Mouse (Mus musculus) splenic B cell, adult 2 months (primary cell): ENCODE measurements around the gene Washc3.

Experiments used
- DNase-seq: peaks from one replicate; pipeline ENCODE4 v3.0.0-alpha.2; 2011; ENCODE audit warnings: low read depth, low spot score
- H3K27me3 ChIP-seq: 2 replicates; pipeline ENCODE4 v1.6.1; 2012; ENCODE audit warnings: mild to moderate bottlenecking, low read length, moderate library complexity, mixed read lengths; ENCODE audit not compliant: control insufficient read depth, poor library complexity, insufficient read depth, severe bottlenecking
- H3K36me3 ChIP-seq: 2 replicates; pipeline ENCODE4 v1.6.1; 2012; ENCODE audit warnings: mild to moderate bottlenecking, low read length, moderate library complexity, mixed read lengths; ENCODE audit not compliant: control insufficient read depth, poor library complexity, insufficient read depth, severe bottlenecking

Washc3 gene

GRCm38 (mm10) chr10:88227962-88228361, 27.1 kb downstream of the Washc3 start:
- H3K36me3 ChIP-seq, result peaks cover 3% of the 10 kb centered on the region; the same call in 1 of the 2 replicates
- no peak for DNase-seq
- H3K27me3 ChIP-seq, result no peaks in the 10 kb centered on the region

GRCm38 (mm10) chr10:88228521-88229017, 27.7 kb downstream of the Washc3 start:
- Histone ChIP-seq H3K36me3 (peaks cover 7% of the 10 kb centered on the region; the same call in 1 of the 2 replicates), H3K27me3 (no peaks in the 10 kb centered on the region)
- no peak for DNase-seq

DNA sequence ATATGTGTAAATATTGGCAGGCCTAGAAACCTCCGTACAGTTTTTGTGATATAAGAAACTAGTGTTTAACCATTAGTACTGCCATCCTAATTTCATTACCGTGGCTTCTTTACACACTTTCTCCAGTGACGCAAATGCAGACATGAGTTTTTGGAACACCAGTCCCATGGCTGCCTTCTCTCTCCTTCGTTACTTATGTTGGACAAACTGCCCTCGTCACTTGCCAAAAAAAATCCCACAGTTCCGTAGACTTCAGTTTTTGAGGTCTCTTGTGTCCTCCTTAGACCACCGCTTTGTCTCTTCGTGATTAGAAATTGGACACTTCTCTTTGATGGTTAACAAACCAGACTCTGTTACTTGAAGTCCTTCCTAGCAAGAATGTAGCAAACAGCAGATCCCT, 30.8 kb downstream of the Washc3 start:
- peaks cover 7% of the 10 kb centered on the region; the same call in 1 of the 2 replicates for H3K36me3 ChIP-seq
- DNase-seq, result no peak

GRCm38 (mm10) chr10:88232765-88233164, 31.9 kb downstream of the Washc3 start:
- Histone ChIP-seq H3K27me3 (no peaks in the 10 kb centered on the region), H3K36me3 (peaks cover 8% of the 10 kb centered on the region; the same call in 1 of the 2 replicates)
- no peak for DNase-seq

More for the DNA sequence above, 30.8 kb downstream of the Washc3 start:
- no peaks in the 10 kb centered on the region for H3K27me3 ChIP-seq

- no peak for DNase-seq
- H3K27me3 ChIP-seq, result no peaks in the 10 kb centered on the region
- H3K36me3 ChIP-seq, result no peaks in the 10 kb centered on the region
These were observed 43.8 kb downstream of the Washc3 start for GRCm38 (mm10) chr10:88244681-88245080.

- H3K27me3 ChIP-seq, result no peaks in the 10 kb centered on the region
- H3K36me3 ChIP-seq, result no peaks in the 10 kb centered on the region
- no peak for DNase-seq
These were observed 49.4 kb downstream of the Washc3 start for GRCm38 (mm10) chr10:88250300-88250699.

GRCm38 (mm10) chr10:88252121-88252862, 51.4 kb downstream of the Washc3 start:
- no peak for DNase-seq
- H3K36me3 ChIP-seq, result no peaks in the 10 kb centered on the region
- no peaks in the 10 kb centered on the region for H3K27me3 ChIP-seq

DNA sequence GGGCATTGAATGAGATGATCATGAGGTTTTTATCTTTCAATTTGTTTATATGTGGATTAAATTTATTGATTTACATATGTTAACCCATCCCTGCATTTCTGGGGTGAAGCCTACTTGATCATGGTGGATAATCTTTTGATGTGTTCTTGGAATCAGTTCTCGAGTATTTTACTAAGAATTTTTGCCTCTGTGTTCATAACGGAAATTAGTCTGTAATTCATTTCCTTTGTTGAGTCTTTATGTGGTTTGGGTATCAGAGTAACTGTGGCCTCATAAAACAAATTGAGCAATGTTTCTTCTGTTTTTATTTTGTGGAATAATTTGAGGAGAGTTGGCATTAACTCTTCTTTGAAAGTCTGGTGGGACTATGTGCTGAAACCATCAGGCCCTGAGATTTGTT, 54.7 kb downstream of the Washc3 start:
- Histone ChIP-seq H3K36me3 (no peaks in the 10 kb centered on the region), H3K27me3 (no peaks in the 10 kb centered on the region)
- DNase-seq, result no peak

GRCm38 (mm10) chr10:88260309-88260708, 59.4 kb downstream of the Washc3 start:
- DNase-seq, result no peak
- Histone ChIP-seq H3K27me3 (no peaks in the 10 kb centered on the region), H3K36me3 (no peaks in the 10 kb centered on the region)

DNA sequence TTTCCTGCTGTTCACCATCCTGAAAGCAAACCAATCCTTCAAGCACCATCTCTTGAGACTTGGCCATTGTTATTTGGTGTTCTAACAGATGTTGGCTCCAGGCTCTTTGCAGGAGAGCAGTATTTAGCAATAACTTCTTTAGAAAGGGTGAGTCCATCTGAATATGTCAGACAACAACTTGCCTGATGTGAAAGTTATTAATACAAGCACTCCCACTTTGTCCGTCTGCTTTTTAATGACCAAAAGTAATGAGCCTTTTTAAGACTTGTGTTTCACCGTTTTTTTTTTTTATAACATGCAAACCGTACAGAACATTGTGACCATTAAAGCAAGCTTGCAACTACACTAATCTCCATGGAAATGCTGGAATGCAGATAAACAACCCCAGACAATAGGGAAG, 60.3 kb downstream of the Washc3 start:
- H3K36me3 ChIP-seq, result no peaks in the 10 kb centered on the region
- DNase-seq, result no peak

DNA sequence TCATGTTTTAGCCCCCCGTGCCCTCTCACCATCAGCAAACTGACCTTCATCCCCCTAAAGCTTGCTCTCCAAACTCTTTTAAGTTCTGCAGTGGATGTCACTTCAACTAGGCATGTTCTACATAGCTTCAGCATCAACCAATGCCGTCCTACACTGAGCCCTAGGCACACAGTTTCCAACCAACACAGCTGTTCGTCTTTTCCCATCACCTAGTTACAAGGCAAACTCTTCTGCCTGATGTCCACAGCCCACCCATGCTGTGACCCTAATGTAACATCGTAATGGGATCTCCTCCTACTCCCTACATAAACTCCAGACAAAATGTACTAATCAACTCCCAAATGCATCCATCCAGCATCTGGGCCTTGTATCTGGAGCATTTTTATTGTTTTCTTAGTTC, 62.5 kb downstream of the Washc3 start:
- no peak for DNase-seq
- H3K27me3 ChIP-seq, result no peaks in the 10 kb centered on the region
- H3K36me3 ChIP-seq, result no peaks in the 10 kb centered on the region

More for the DNA sequence above, 60.3 kb downstream of the Washc3 start:
- no peaks in the 10 kb centered on the region for H3K27me3 ChIP-seq

DNA sequence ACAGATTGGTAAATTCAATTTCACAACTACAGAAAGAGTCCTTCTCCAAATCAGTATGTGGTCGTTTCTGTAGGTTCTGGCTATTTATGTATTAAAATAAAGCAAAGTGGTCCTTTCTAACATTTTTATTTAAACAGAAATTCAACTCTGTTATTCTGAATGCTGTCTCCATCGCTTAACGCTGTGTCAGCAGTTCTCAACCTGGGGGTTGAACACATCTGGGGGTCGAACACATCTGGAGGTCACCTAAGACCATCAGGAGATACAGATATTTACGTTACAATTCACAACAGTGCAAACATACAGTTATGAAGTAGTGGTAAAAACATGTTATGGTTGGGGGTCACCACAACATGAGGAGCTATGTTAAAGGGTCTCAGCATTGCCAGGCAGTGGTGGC, 73.2 kb downstream of the Washc3 start:
- Histone ChIP-seq H3K27me3 (no peaks in the 10 kb centered on the region), H3K36me3 (no peaks in the 10 kb centered on the region)
- DNase-seq, result no peak

DNA sequence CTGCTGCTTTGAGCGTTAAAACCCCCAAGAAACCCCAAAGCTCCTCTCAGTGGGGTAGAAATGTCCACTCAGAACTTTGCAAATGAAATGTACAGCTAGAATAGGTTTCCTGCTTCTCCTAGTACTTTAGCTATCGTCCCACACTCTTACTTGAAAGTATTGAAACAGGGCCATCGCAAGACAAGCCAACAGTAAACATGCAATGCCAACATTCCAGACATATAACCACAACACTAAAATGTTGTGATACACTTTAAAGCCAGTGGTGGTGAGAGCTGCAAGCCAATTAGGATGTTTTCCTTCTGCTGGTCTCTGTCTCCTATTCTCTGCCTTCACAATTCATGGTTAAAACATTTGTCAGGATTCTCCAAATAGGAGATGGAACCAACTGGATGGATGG, 80.8 kb downstream of the Washc3 start:
- no peaks in the 10 kb centered on the region; the same call in 1 of the 2 replicates for H3K27me3 ChIP-seq
- H3K36me3 ChIP-seq, result no peaks in the 10 kb centered on the region

DNA sequence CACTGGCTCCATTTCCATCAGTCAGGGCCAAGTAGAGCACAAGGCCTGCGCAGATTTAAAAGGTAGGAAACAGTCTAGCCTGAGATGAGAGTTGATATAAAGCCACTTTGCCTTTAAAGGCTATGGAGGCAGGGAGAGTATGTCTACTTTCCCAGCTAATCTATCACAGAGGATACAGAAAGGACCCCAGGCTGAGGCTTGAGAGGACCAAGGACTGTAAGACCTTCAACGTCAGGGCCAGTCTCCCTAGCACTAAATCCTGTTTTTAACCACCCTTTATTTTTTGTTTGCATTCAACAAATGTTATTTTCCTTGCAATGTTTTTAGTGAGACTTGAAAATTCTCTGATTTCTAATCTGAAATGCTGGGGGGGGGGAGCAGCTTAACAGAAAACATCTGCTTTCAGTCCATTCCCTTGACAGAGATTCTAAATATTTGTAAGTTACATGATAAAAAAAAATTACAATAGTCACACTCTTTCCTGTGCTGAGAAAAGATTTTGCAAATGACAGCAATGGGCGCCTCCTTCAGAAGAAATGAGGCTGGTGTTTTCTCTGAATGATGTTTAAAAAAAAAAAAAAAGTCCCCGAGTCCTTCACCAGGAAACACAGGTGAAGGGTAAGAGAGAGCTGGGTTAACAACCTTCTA, 83.6 kb downstream of the Washc3 start:
- Histone ChIP-seq H3K36me3 (no peaks in the 10 kb centered on the region), H3K27me3 (no peaks in the 10 kb centered on the region; the same call in 1 of the 2 replicates)
- DNase-seq, result no peak

More for the DNA sequence above, 80.8 kb downstream of the Washc3 start:
- DNase-seq, result no peak

DNA sequence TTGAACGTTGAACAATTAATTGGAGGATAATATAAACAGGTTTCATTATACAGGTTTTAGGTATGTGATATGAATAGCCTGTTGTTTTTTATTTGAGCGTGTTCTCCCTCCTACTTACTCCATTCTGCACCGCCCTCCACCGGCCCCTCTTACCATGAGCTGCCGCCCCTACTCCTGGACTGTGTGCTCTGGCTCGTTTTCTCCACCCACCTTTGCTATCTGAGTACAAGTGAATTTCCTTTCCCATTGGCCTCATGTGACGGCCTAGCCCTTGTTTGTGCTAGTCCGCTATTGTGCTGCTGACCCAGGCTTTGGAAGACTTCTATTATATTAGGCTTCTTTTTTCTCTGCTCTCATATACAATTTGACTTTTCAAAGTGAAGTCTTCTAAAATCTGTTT, 86.4 kb downstream of the Washc3 start:
- no peak for DNase-seq
- no peaks in the 10 kb centered on the region for H3K36me3 ChIP-seq
- H3K27me3 ChIP-seq, result no peaks in the 10 kb centered on the region; the same call in 1 of the 2 replicates
